Mouse (Mus musculus) liver, adult 2 months (tissue): ENCODE data around the gene Irgc1.

Experiments used
- CTCF ChIP-seq: fragments of 200-500 bp; IDR thresholded peaks from 2 replicates; pipeline ENCODE4 v1.5.1; 2011; ENCODE audit warnings: low read depth, low read length, control low read depth
- POLR2A ChIP-seq: fragments of 200-500 bp; IDR thresholded peaks from 2 replicates; pipeline ENCODE4 v1.6.1; 2011; ENCODE audit warnings: low read length, control low read depth; ENCODE audit not compliant: insufficient read depth; ENCODE audit errors: extremely low read depth

GRCm38 (mm10) chr7:24474811-24475506 lies 22.9 kb upstream of the Irgc1 start:
- TF ChIP-seq POLR2A, result no peak
- peak; percentile 58 for TF ChIP-seq CTCF
